Mouse (Mus musculus): ENCODE measurements around the gene Sirt7. TPM values are rescaled to one million over a fixed set of nuclear protein-coding genes. Genes with fewer than 3 reads are reported as not detected.

Gene Sirt7
- 52.0 and 55.2 TPM in 2 replicates for polyA plus RNA-seq (2015; fragmentation: Nextera tagmentation; extraction: Ambion mirVana)

DNA sequence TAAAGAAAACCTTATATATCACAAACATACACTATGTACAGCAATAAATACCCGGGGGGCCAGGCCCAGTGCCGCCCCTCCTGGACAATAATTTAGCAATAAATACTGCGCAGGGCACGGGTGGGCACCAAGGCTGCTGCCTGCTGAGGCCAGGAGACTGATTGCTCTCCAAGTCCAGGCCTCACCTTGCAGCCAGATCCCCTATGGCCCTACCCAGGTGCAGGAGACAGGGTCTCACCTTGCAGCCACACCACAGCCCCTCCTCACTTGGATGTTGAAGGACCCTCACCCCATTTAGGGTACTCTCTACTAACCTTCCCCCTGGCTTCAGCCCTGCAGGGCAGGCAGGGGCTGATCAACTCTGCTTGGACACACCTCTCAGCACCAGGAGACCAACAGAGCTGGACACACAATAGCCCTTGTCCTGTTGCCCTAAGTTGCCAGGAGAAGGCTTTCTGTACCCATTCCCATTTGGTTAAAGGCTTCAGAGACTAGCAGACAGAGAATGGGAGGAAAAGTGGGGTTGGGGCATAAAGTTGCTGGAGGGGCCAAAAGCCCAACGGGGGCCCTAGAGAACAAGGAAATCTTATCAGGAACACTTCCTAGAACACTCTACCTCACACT is at the start of gene Sirt7:
Gene Sirt7 (minus strand): TSS at position 89 of the 624 bp plus-strand sequence.
- Histone ChIP-seq H3K9ac (peak within 1 kb of the TSS; percentile 89), H3K36me3 (peaks cover 60% of the 10 kb centered on the region), H3K9me3 (no peaks in the 10 kb centered on the region), H3K4me2 (peak within 1 kb of the TSS; percentile 99), H3K4me3 (peak within 1 kb of the TSS; percentile 99), H3K27me3 (no peaks in the 10 kb centered on the region), H3K4me1 (replicated peaks) (peaks cover 32% of the 10 kb centered on the region), H3K27ac (replicated peaks) (peak within 1 kb of the TSS; percentile 87)
- 17% methylated on average over 5 of the region's 5 CpGs for WGBS
- ATAC-seq (ENCODE audit: low read depth): peak; percentile 45

DNA sequence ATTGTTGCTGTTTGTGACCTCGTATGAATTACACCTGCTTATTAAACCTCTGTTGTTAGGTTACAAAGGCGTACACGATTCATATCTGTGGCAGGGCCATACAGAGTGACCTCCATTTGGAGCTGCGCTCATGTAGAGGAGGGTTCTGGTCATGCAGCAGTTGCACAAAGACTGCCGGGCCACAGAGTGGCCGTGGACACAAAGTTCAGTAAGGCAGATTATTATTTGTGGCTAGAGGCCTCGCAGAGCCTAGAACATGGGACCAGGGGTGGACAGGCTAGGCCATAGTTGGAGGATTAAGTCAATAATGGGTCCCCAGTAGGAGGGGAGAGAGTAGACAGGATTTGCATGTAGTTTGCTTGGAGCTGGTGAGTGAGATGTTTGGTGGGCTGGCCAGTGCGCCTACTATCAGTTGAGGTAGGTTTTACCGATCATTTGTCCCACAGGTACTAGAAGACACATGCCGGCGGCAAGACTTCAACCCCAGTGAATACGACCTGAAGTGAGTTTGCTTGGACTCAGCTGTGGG is 48.6 kb upstream of the Sirt7 start:
- Histone ChIP-seq H3K27me3 (no peaks in the 10 kb centered on the region), H3K4me3 (peak overlapping the region; percentile 71), H3K9me3 (no peaks in the 10 kb centered on the region), H3K36me3 (peaks cover 29% of the 10 kb centered on the region), H3K27ac (replicated peaks) (peak overlapping the region; percentile 94), H3K4me1 (replicated peaks) (peaks cover 23% of the 10 kb centered on the region), H3K4me2 (peak overlapping the region; percentile 94), H3K9ac (peak overlapping the region; percentile 87)
- ATAC-seq (ENCODE audit: low read depth): peak; percentile 38
- WGBS: 41% methylated on average over 12 of the region's 12 CpGs

DNA sequence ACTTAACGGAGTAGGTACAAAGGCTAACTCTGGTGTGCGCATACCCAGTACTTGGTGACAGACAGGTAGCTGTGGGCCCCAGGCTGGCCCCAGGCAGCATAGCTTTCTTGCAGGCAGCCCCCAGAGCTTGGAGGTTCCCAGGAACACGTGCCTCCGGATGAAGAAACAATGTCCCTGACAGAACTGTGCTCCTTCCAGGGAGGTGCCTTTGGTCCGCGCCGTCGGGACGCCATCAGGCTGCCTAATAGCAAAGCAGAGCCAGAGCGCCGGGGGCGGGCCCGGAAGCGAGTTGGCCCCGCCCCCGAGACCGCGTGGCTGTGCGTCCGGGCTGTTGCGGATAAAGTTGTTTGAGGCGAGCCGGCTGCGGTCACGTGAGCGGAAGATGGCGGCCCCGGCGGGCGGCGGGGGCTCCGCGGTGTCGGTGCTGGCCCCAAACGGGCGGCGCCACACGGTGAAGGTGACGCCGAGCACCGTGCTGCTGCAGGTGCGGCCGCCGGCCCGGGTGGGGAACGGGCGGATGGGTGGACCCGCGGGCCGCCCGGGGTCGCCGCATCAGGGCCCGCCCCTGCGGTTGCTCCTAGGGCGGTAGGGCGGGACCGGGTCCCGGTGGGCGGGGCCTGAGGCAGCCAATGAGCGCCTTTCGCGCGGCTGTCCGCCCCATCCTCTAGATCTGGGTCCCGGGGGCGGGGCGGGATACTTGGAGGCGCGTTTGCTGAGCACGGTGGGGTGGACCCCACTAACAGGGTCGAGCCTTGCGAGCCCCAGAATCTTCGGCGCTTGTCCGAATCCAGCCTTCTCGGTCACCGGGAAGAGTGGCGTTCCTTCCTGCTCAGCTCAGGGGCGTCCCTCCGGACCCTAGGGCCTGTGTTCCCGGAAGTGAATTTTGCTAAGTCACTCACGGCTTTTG is 47.9 kb upstream of the Sirt7 start, which contains the start of gene Aspscr1:
Gene Aspscr1 (plus strand): TSS at position 287 of the 907 bp plus-strand sequence.
- H3K4me3 ChIP-seq: peak within 1 kb of the TSS; percentile 71
- peak within 1 kb of the TSS; percentile 87 for H3K9ac ChIP-seq
- H3K9me3 ChIP-seq: no peaks in the 10 kb centered on the region
- ATAC-seq (ENCODE audit: low read depth): peak; percentile 98
- H3K4me2 ChIP-seq: peak within 1 kb of the TSS; percentile 94
- peaks cover 23% of the 10 kb centered on the region for H3K4me1 ChIP-seq (replicated peaks)
- under 1% methylated on average over 83 of the region's 83 CpGs for WGBS
- peak within 1 kb of the TSS; percentile 94 for H3K27ac ChIP-seq (replicated peaks)
- peaks cover 22% of the 10 kb centered on the region for H3K36me3 ChIP-seq
- no peaks in the 10 kb centered on the region for H3K27me3 ChIP-seq

DNA sequence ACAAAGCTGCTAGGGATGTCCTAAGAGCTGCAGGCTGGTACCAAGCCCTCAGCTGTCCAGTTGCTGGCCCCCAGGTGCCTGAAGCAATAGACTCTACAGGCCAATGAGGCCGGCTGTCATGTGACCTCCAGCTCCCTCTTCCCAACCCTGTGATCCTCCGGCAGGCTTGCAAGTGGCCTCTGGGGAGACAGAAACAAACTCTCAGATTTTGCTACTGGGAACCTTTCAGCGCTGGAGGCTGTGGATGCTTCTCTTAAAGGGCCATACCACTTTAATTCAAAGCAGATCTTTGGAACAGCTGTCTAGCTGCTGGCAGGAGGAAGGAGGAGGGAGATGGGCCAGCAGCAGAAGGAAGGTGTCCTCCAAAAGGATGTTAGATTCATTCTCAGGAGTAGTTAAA is 41.6 kb upstream of the Sirt7 start:
- H3K4me3 ChIP-seq: no peak overlapping the region
- H3K36me3 ChIP-seq: no peaks in the 10 kb centered on the region
- H3K9me3 ChIP-seq: no peaks in the 10 kb centered on the region
- no peak for ATAC-seq (ENCODE audit: low read depth)
- no peak overlapping the region for H3K27ac ChIP-seq (replicated peaks)
- H3K9ac ChIP-seq: no peak overlapping the region
- H3K4me2 ChIP-seq: no peak overlapping the region
- 7% methylated on average over 3 of the region's 3 CpGs for WGBS
- peaks cover 28% of the 10 kb centered on the region for H3K27me3 ChIP-seq
- peaks cover 13% of the 10 kb centered on the region for H3K4me1 ChIP-seq (replicated peaks)

DNA sequence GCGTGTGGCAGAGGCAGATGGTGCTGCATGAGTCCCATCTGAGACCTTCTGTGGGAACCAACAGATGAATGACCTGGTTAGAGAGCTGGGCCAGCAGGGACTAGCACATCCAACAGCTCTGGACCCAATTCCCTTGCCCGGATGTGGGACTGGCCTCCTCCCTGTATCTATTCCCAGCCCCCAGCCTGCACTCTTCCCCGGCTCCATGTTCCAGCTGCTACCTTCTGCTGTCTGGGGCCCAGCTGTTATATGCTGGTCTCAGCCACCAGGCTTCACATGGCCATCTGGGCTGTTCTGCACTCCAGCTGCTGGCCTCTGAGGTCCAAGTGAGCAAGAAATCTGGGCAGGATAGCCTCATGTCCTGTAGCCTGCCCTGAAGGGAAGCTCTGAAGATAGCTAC is 40.4 kb upstream of the Sirt7 start:
- no peak for ATAC-seq (ENCODE audit: low read depth)
- Histone ChIP-seq H3K36me3 (no peaks in the 10 kb centered on the region), H3K27ac (replicated peaks) (no peak overlapping the region), H3K4me2 (no peak overlapping the region), H3K27me3 (peaks cover 40% of the 10 kb centered on the region), H3K9ac (no peak overlapping the region), H3K4me1 (replicated peaks) (peaks cover 23% of the 10 kb centered on the region), H3K9me3 (no peaks in the 10 kb centered on the region), H3K4me3 (no peak overlapping the region)
- 60% methylated on average over 3 of the region's 3 CpGs for WGBS

DNA sequence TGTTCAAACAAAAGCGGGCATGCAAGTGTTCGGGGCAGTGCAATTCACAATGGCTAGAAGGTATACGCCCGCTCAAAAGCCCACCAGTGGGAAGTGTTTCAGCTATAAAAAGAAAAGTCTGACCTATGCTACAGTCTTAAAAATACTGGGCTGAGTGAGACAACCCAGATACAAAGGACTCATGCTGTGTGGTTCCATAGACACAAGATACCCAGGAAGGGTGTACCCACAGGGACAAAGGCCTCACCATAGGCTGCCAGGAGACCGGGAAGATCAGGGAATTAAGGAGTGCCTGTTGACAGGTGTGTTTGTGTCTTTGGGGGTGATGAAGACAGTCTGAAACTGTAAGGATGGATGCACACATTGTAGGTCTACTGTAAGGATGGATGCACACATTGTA is 38.7 kb upstream of the Sirt7 start:
- WGBS: 70% methylated on average over 5 of the region's 5 CpGs
- H3K4me2 ChIP-seq: no peak overlapping the region
- H3K9ac ChIP-seq: no peak overlapping the region
- peaks cover 57% of the 10 kb centered on the region for H3K27me3 ChIP-seq
- no peaks in the 10 kb centered on the region for H3K36me3 ChIP-seq
- no peak for ATAC-seq (ENCODE audit: low read depth)
- H3K4me3 ChIP-seq: no peak overlapping the region
- peaks cover 39% of the 10 kb centered on the region for H3K4me1 ChIP-seq (replicated peaks)
- no peak overlapping the region for H3K27ac ChIP-seq (replicated peaks)
- no peaks in the 10 kb centered on the region for H3K9me3 ChIP-seq

DNA sequence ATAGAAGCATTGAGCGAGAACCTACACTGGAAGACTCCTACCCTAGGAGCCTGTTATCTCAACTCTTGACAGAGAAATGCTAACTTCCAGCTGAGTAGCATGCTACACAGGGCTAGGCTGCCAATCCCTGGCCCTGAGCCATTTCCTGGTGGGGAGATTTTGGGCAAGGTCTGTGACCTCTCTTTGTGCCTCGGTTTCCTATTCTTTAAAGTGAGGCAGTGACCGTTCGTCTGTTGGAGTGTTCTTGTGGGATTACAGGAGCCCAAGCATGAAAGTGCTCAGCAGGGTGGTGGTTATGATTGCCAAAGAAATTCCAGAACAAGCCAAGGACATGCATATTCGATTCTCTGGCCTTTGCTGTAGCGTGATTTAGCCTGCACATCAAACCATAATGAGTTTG is 37.7 kb upstream of the Sirt7 start:
- Histone ChIP-seq H3K4me2 (no peak overlapping the region), H3K36me3 (no peaks in the 10 kb centered on the region), H3K27ac (replicated peaks) (no peak overlapping the region), H3K4me3 (no peak overlapping the region), H3K9me3 (no peaks in the 10 kb centered on the region), H3K4me1 (replicated peaks) (peaks cover 39% of the 10 kb centered on the region), H3K9ac (no peak overlapping the region), H3K27me3 (peaks cover 66% of the 10 kb centered on the region)
- 75% methylated on average over 6 of the region's 6 CpGs for WGBS
- no peak for ATAC-seq (ENCODE audit: low read depth)

DNA sequence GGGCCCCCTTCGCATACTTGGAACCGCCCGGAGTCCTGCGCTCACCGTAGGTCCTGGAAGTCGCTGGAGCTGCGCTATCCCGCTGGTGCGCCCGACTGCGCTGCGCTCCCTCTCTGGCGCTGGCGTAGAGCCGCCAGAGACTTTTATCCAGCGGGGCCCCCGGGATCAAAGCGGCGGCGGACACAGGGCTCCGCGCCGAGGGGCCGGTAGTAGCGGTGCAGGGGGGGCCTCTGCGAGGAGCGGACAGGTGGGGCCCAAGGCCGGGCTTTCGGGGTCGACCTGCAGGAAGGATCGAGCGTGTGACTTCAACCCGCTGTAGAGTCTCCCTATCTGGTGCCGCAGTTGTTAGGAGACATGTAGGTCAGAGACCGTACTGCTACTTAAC is 36.0 kb upstream of the Sirt7 start, which contains the start of gene Notum:
Gene Notum (minus strand): TSS at position 100 of the 385 bp plus-strand sequence.
- Histone ChIP-seq H3K36me3 (no peaks in the 10 kb centered on the region), H3K9ac (peak within 1 kb of the TSS; percentile 55), H3K4me3 (peak within 1 kb of the TSS; percentile 40), H3K4me2 (peak within 1 kb of the TSS; percentile 60), H3K9me3 (no peaks in the 10 kb centered on the region), H3K4me1 (replicated peaks) (peaks cover 31% of the 10 kb centered on the region), H3K27ac (replicated peaks) (no peak within 1 kb of the TSS), H3K27me3 (peaks cover 82% of the 10 kb centered on the region)
- no peak for ATAC-seq (ENCODE audit: low read depth)
- WGBS: under 1% methylated on average over 35 of the region's 35 CpGs

DNA sequence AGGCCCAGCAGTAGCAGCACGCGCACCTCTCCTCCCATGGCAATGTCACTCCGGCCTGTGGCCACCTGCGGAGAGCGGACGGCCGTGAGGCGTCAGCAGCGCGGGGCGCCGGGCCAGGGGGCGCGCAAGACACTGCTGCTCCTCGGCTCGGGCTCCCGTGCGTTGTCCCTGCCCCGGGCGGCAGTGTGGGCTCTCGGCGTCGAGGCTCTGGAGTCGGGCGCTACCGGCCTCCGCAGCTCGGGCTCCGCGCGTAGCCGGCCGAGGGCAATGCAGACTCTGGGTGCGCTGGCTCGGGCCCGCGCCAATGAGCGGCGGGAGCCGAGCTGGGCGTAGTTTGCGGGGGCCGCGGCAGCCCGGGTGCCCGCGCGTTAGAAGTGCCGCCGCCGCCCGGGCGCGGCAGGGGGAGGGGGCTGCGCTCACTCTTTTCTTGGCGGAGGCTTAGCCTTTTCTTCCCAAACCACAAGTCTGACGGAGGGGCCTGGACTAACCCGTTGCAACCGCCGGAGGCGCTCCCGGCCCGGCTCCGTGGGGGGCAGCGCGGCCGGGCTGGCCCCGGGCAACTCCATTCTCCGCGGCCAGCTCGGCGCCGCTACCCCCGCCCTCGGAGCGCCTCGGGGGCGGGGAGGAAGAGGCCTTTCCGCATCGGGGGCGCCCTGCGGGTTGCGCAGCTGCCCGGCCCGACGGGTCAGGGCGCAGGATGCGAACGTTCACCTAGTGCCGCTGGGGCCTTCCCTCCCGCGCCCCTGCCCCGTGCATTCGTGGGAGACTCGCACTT is 35.4 kb upstream of the Sirt7 start:
- WGBS: under 1% methylated on average over 89 of the region's 95 CpGs
- Histone ChIP-seq H3K4me2 (peak overlapping the region; percentile 60), H3K27ac (replicated peaks) (no peak overlapping the region), H3K36me3 (no peaks in the 10 kb centered on the region), H3K4me1 (replicated peaks) (peaks cover 31% of the 10 kb centered on the region), H3K9ac (peak overlapping the region; percentile 55), H3K4me3 (peak overlapping the region; percentile 40), H3K9me3 (no peaks in the 10 kb centered on the region), H3K27me3 (peaks cover 87% of the 10 kb centered on the region)
- ATAC-seq (ENCODE audit: low read depth): no peak

DNA sequence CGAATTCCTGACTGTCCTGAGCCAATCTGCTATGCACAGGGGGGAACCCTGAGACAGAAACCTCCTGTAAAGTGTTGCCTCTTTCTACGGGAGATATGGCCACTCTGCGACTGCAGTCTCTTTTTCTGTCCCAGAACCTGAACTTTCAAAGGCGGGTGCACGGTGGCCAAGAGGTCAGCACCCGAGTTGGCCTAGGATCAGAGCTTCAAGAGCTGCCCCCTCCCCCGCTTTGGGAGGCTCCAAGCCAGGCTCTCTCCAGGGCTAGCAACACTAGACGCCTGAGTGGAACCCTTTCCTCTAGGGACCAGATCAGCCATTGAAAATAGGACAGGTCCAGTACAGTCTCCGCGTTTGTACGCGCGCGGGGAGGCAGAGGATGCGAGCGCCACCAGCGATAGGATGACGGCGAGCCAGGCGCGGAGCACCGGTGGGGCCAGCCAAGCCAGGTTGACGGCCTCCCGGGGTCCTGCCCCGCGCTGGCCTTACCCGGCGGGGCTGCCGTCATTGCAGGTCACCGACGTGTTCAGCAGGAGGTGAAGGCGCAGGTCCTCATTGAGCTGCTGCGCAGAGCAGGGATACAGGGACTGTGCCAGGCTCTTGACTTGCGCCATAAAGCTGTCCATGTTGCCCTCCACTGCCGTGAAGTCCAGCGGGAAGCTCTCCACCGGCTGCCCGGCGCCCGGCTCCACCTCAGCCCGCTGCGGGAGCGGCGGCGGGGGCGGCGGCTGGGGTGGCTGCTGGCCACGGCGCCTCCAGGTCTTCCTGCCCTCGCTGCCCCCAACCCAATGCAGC is 34.7 kb upstream of the Sirt7 start:
- peaks cover 87% of the 10 kb centered on the region for H3K27me3 ChIP-seq

DNA sequence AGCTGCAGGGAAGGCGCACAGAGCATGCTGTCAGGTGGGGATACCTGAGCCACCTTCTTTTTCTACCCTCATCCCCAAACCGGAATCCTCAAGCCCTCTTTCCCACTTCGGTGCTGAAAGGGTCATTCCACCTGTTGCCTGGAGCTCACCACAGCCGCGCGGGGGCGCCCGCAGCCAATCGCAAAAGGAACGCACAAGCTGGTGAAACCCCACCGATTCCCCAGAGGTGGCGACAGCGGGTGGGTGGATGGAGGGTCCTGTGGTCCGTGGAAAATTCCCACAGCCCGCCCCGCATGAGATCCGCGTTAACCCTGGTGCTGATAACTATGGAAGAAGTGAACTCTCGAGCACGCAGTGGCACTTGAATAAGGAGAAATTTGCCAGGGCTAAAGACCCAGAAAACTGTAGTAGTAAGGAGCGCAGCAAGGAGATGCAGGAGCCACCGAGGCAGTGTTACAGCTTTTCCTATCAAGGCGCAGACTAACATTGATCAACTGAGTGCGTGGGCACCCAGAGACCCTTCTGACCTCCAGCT is 33.9 kb upstream of the Sirt7 start:
- Histone ChIP-seq H3K36me3 (no peaks in the 10 kb centered on the region), H3K9me3 (no peaks in the 10 kb centered on the region), H3K4me3 (0 out of 2 replicates have a peak overlapping the region, but pooled peaks have one; percentile 40), H3K27ac (replicated peaks) (no peak overlapping the region), H3K4me1 (replicated peaks) (peaks cover 26% of the 10 kb centered on the region), H3K27me3 (peaks cover 83% of the 10 kb centered on the region), H3K9ac (no peak overlapping the region), H3K4me2 (peak overlapping the region; percentile 60; the same call in 1 of the 2 replicates)
- 3% methylated on average over 24 of the region's 24 CpGs for WGBS
- ATAC-seq (ENCODE audit: low read depth): no peak

More for the DNA sequence above, 34.7 kb upstream of the Sirt7 start:
- H3K4me3 ChIP-seq: peak overlapping the region; percentile 40
- no peaks in the 10 kb centered on the region for H3K36me3 ChIP-seq
- peak overlapping the region; percentile 55 for H3K9ac ChIP-seq
- no peak for ATAC-seq (ENCODE audit: low read depth)
- H3K27ac ChIP-seq (replicated peaks): no peak overlapping the region
- peak overlapping the region; percentile 60 for H3K4me2 ChIP-seq
- 1% methylated on average over 50 of the region's 50 CpGs for WGBS
- H3K4me1 ChIP-seq (replicated peaks): peaks cover 26% of the 10 kb centered on the region
- no peaks in the 10 kb centered on the region for H3K9me3 ChIP-seq
